Mouse (Mus musculus): ENCODE results near the gene Oas2. TPM values are rescaled to one million over a fixed set of nuclear protein-coding genes. Genes with fewer than 3 reads are reported as not detected.

Oas2 gene
- total RNA-seq, 2 experiments from 2014 or later = 0.47 TPM; not detected in 1

Other genes with a start within 250 kb of the Oas2 start
- 18.2 and 20.8 TPM in 2 replicates for gene Plbd2, start 246.2 kb downstream of the Oas2 start, total RNA-seq (2014; fragmentation: Nextera tagmentation)
- 8.9 and 9.4 TPM in 2 replicates for gene Plbd2, start 246.2 kb downstream of the Oas2 start, total RNA-seq (2017)
- 24.9 and 38.3 TPM in 2 replicates for gene Slc8b1, start 238.7 kb downstream of the Oas2 start, total RNA-seq (2014; fragmentation: Nextera tagmentation)
- 30.1 and 31.8 TPM in 2 replicates for gene Slc8b1, start 238.7 kb downstream of the Oas2 start, total RNA-seq (2017)
- 28.8 and 41.5 TPM in 2 replicates for gene Tpcn1, start 161.2 kb downstream of the Oas2 start, total RNA-seq (2014; fragmentation: Nextera tagmentation)
- gene Tpcn1, start 161.2 kb downstream of the Oas2 start, total RNA-seq (2017) = 12.7 and 14.1 TPM in 2 replicates
- not detected in 2 replicates for gene Iqcd, start 160.8 kb downstream of the Oas2 start, total RNA-seq (2014; fragmentation: Nextera tagmentation)
- gene Iqcd, start 160.8 kb downstream of the Oas2 start, total RNA-seq (2017) = not detected in 2 replicates
- gene Rita1, start 137.3 kb downstream of the Oas2 start, total RNA-seq (2014; fragmentation: Nextera tagmentation) = 3.0 and 5.3 TPM in 2 replicates
- 1.8 and 3.9 TPM in 2 replicates for gene Rita1, start 137.3 kb downstream of the Oas2 start, total RNA-seq (2017)
- 21.5 and 27.9 TPM in 2 replicates for gene Ddx54, start 137.1 kb downstream of the Oas2 start, total RNA-seq (2014; fragmentation: Nextera tagmentation)
- 33.1 and 38.7 TPM in 2 replicates for gene Ddx54, start 137.1 kb downstream of the Oas2 start, total RNA-seq (2017)
- not detected in 2 replicates for gene Cfap73, start 115.6 kb downstream of the Oas2 start, total RNA-seq (2014; fragmentation: Nextera tagmentation)
- gene Cfap73, start 115.6 kb downstream of the Oas2 start, total RNA-seq (2017) = not detected in 2 replicates
- gene Rasal1, start 101.0 kb downstream of the Oas2 start, total RNA-seq (2014; fragmentation: Nextera tagmentation) = not detected in 2 replicates
- gene Rasal1, start 101.0 kb downstream of the Oas2 start, total RNA-seq (2017) = not detected in 2 replicates
- gene Dtx1, start 37.9 kb downstream of the Oas2 start, total RNA-seq (2014; fragmentation: Nextera tagmentation) = not detected in 2 replicates
- not detected in 2 replicates for gene Dtx1, start 37.9 kb downstream of the Oas2 start, total RNA-seq (2017)
- 0.17 and 1.3 TPM in 2 replicates for gene Oas3, start 27.8 kb upstream of the Oas2 start, total RNA-seq (2014; fragmentation: Nextera tagmentation)
- gene Oas3, start 27.8 kb upstream of the Oas2 start, total RNA-seq (2017) = 0.77 and 0.90 TPM in 2 replicates
- gene Oas1e, start 45.7 kb upstream of the Oas2 start, total RNA-seq (2014; fragmentation: Nextera tagmentation) = not detected in 2 replicates
- not detected in 2 replicates for gene Oas1e, start 45.7 kb upstream of the Oas2 start, total RNA-seq (2017)
- 3.8 TPM in 1 of 2 replicates, not detected in the other for gene Oas1c, start 62.7 kb upstream of the Oas2 start, total RNA-seq (2014; fragmentation: Nextera tagmentation)
- gene Oas1c, start 62.7 kb upstream of the Oas2 start, total RNA-seq (2017) = 0.21 and 2.5 TPM in 2 replicates
- gene Oas1f, start 97.5 kb upstream of the Oas2 start, total RNA-seq (2014; fragmentation: Nextera tagmentation) = not detected in 2 replicates
- gene Oas1f, start 97.5 kb upstream of the Oas2 start, total RNA-seq (2017) = not detected in 2 replicates
- gene Oas1h, start 111.6 kb upstream of the Oas2 start, total RNA-seq (2014; fragmentation: Nextera tagmentation) = not detected in 2 replicates
- gene Oas1h, start 111.6 kb upstream of the Oas2 start, total RNA-seq (2017) = not detected in 2 replicates
- gene Oas1g, start 137.8 kb upstream of the Oas2 start, total RNA-seq (2014; fragmentation: Nextera tagmentation) = 2.9 TPM in 1 of 2 replicates, not detected in the other
- gene Oas1g, start 137.8 kb upstream of the Oas2 start, total RNA-seq (2017) = 1.6 TPM in 1 of 2 replicates, not detected in the other
- gene Oas1a, start 157.7 kb upstream of the Oas2 start, total RNA-seq (2014; fragmentation: Nextera tagmentation) = 11.6 and 14.6 TPM in 2 replicates
- 10.4 and 14.3 TPM in 2 replicates for gene Oas1a, start 157.7 kb upstream of the Oas2 start, total RNA-seq (2017)
- gene Oas1d, start 164.7 kb upstream of the Oas2 start, total RNA-seq (2014; fragmentation: Nextera tagmentation) = not detected in 2 replicates
- gene Oas1d, start 164.7 kb upstream of the Oas2 start, total RNA-seq (2017) = not detected in 2 replicates

Data from granulocyte monocyte progenitor cell, adult 5-6 weeks (primary cell).